Mouse (Mus musculus) spleen, adult 2 months (tissue): ENCODE measurements around the gene Dock3.

ENCODE experiments used
- CTCF ChIP-seq: fragments of 200-500 bp; IDR thresholded peaks from 2 replicates; pipeline ENCODE4 v1.5.1; 2011; ENCODE audit warnings: mild to moderate bottlenecking, inconsistent platforms; ENCODE audit not compliant: insufficient read depth, insufficient read length, insufficient replicate concordance; ENCODE audit errors: extremely low read depth
- POLR2A ChIP-seq: fragments of 200-500 bp; IDR thresholded peaks from 2 replicates; pipeline ENCODE4 v1.6.1; 2011; ENCODE audit warnings: low read depth, low read length, inconsistent platforms

GRCm38 (mm10) chr9:107267028-107267427 lies 35.3 kb upstream of the Dock3 start:
- TF ChIP-seq CTCF = no peak
- no peak for TF ChIP-seq POLR2A
